Mouse (Mus musculus): ENCODE data around the gene C1qtnf7. TPM values are rescaled to one million over a fixed set of nuclear protein-coding genes. Genes with fewer than 3 reads are reported as not detected.

C1qtnf7 gene
- polyA plus RNA-seq, 1 experiment = 4.8 TPM

GRCm38 (mm10) chr5:43530886-43531285 is 15.5 kb downstream of the C1qtnf7 start:
- H3K4me1 ChIP-seq (ENCODE audit: control insufficient read depth, insufficient read depth, low read length) = peaks cover 2% of the 10 kb centered on the region
- no peak overlapping the region for H3K4me3 ChIP-seq (ENCODE audit: insufficient read depth, low read length)
- TF ChIP-seq CTCF (IDR thresholded peaks at IDR 0.05; ENCODE audit: borderline replicate concordance, insufficient read depth, low read length) (no peak), POLR2A (IDR thresholded peaks at IDR 0.05; ENCODE audit: low read depth, low read length) (no peak)
- H3K27ac ChIP-seq (ENCODE audit: insufficient read depth, low read length) = no peak overlapping the region

- H3K4me3 ChIP-seq (ENCODE audit: insufficient read depth, low read length) = no peak overlapping the region
- H3K27ac ChIP-seq (ENCODE audit: insufficient read depth, low read length) = peak overlapping the region; percentile 30
- TF ChIP-seq POLR2A (IDR thresholded peaks at IDR 0.05; ENCODE audit: low read depth, low read length) (no peak), CTCF (IDR thresholded peaks at IDR 0.05; ENCODE audit: borderline replicate concordance, insufficient read depth, low read length) (no peak)
- peaks cover 3% of the 10 kb centered on the region; the same call in 1 of the 2 replicates for H3K4me1 ChIP-seq (ENCODE audit: control insufficient read depth, insufficient read depth, low read length)
Measured at GRCm38 (mm10) chr5:43538322-43539167, 23.2 kb downstream of the C1qtnf7 start.

- peaks cover 3% of the 10 kb centered on the region; the same call in 1 of the 2 replicates for H3K4me1 ChIP-seq (ENCODE audit: control insufficient read depth, insufficient read depth, low read length)
- TF ChIP-seq CTCF (IDR thresholded peaks at IDR 0.05; ENCODE audit: borderline replicate concordance, insufficient read depth, low read length) (no peak), POLR2A (IDR thresholded peaks at IDR 0.05; ENCODE audit: low read depth, low read length) (no peak)
- no peak overlapping the region for H3K4me3 ChIP-seq (ENCODE audit: insufficient read depth, low read length)
- no peak overlapping the region for H3K27ac ChIP-seq (ENCODE audit: insufficient read depth, low read length)
Measured at GRCm38 (mm10) chr5:43539168-43539516, 23.8 kb downstream of the C1qtnf7 start.

GRCm38 (mm10) chr5:43539871-43540270 is 24.5 kb downstream of the C1qtnf7 start:
- Histone ChIP-seq H3K4me3 (ENCODE audit: insufficient read depth, low read length) (no peak overlapping the region), H3K4me1 (ENCODE audit: control insufficient read depth, insufficient read depth, low read length) (peaks cover 3% of the 10 kb centered on the region; the same call in 1 of the 2 replicates), H3K27ac (ENCODE audit: insufficient read depth, low read length) (no peak overlapping the region)
- TF ChIP-seq CTCF (IDR thresholded peaks at IDR 0.05; ENCODE audit: borderline replicate concordance, insufficient read depth, low read length) (no peak), POLR2A (IDR thresholded peaks at IDR 0.05; ENCODE audit: low read depth, low read length) (no peak)

- no peak overlapping the region for H3K27ac ChIP-seq (ENCODE audit: insufficient read depth, low read length)
- TF ChIP-seq CTCF (IDR thresholded peaks at IDR 0.05; ENCODE audit: borderline replicate concordance, insufficient read depth, low read length) (no peak), POLR2A (IDR thresholded peaks at IDR 0.05; ENCODE audit: low read depth, low read length) (no peak)
- peaks cover 3% of the 10 kb centered on the region; the same call in 1 of the 2 replicates for H3K4me1 ChIP-seq (ENCODE audit: control insufficient read depth, insufficient read depth, low read length)
- H3K4me3 ChIP-seq (ENCODE audit: insufficient read depth, low read length) = no peak overlapping the region
Measured at GRCm38 (mm10) chr5:43541492-43541891, 26.2 kb downstream of the C1qtnf7 start.

GRCm38 (mm10) chr5:43542246-43542845 is 27.0 kb downstream of the C1qtnf7 start:
- Histone ChIP-seq H3K4me3 (ENCODE audit: insufficient read depth, low read length) (no peak overlapping the region), H3K4me1 (ENCODE audit: control insufficient read depth, insufficient read depth, low read length) (peaks cover 3% of the 10 kb centered on the region; the same call in 1 of the 2 replicates), H3K27ac (ENCODE audit: insufficient read depth, low read length) (no peak overlapping the region)
- no peak for TF ChIP-seq CTCF (IDR thresholded peaks at IDR 0.05; ENCODE audit: borderline replicate concordance, insufficient read depth, low read length)
- no peak for TF ChIP-seq POLR2A (IDR thresholded peaks at IDR 0.05; ENCODE audit: low read depth, low read length)

- Histone ChIP-seq H3K4me1 (ENCODE audit: control insufficient read depth, insufficient read depth, low read length) (0 out of 2 replicates have a peak, but pooled peaks cover 2% of the 10 kb centered on the region), H3K4me3 (ENCODE audit: insufficient read depth, low read length) (no peak overlapping the region), H3K27ac (ENCODE audit: insufficient read depth, low read length) (no peak overlapping the region)
- TF ChIP-seq POLR2A (IDR thresholded peaks at IDR 0.05; ENCODE audit: low read depth, low read length) = no peak
- TF ChIP-seq CTCF (IDR thresholded peaks at IDR 0.05; ENCODE audit: borderline replicate concordance, insufficient read depth, low read length) = no peak
Measured at GRCm38 (mm10) chr5:43549951-43550350, 34.6 kb downstream of the C1qtnf7 start.

- Histone ChIP-seq H3K4me3 (ENCODE audit: insufficient read depth, low read length) (no peak overlapping the region), H3K4me1 (ENCODE audit: control insufficient read depth, insufficient read depth, low read length) (0 out of 2 replicates have a peak, but pooled peaks cover 2% of the 10 kb centered on the region), H3K27ac (ENCODE audit: insufficient read depth, low read length) (no peak overlapping the region)
- TF ChIP-seq POLR2A (IDR thresholded peaks at IDR 0.05; ENCODE audit: low read depth, low read length) (no peak), CTCF (IDR thresholded peaks at IDR 0.05; ENCODE audit: borderline replicate concordance, insufficient read depth, low read length) (no peak)
Measured at GRCm38 (mm10) chr5:43550444-43550843, 35.1 kb downstream of the C1qtnf7 start.

GRCm38 (mm10) chr5:43554871-43555270 is 39.5 kb downstream of the C1qtnf7 start:
- TF ChIP-seq POLR2A (IDR thresholded peaks at IDR 0.05; ENCODE audit: low read depth, low read length) (no peak), CTCF (IDR thresholded peaks at IDR 0.05; ENCODE audit: borderline replicate concordance, insufficient read depth, low read length) (no peak)
- Histone ChIP-seq H3K4me1 (ENCODE audit: control insufficient read depth, insufficient read depth, low read length) (0 out of 2 replicates have a peak, but pooled peaks cover 1% of the 10 kb centered on the region), H3K27ac (ENCODE audit: insufficient read depth, low read length) (0 out of 2 replicates have a peak overlapping the region, but pooled peaks have one; percentile 50), H3K4me3 (ENCODE audit: insufficient read depth, low read length) (no peak overlapping the region)

GRCm38 (mm10) chr5:43555406-43555805 is 40.1 kb downstream of the C1qtnf7 start:
- H3K4me1 ChIP-seq (ENCODE audit: control insufficient read depth, insufficient read depth, low read length) = no peaks in the 10 kb centered on the region
- no peak for TF ChIP-seq CTCF (IDR thresholded peaks at IDR 0.05; ENCODE audit: borderline replicate concordance, insufficient read depth, low read length)
- TF ChIP-seq POLR2A (IDR thresholded peaks at IDR 0.05; ENCODE audit: low read depth, low read length) = no peak
- 0 out of 2 replicates have a peak overlapping the region, but pooled peaks have one; percentile 18 for H3K27ac ChIP-seq (ENCODE audit: insufficient read depth, low read length)
- no peak overlapping the region for H3K4me3 ChIP-seq (ENCODE audit: insufficient read depth, low read length)

Measured in embryonic fibroblast, embryonic 13.5 days (primary cell).